Mouse (Mus musculus): ENCODE measurements around the gene Arid4a.

Gene Arid4a

GRCm38 (mm10) chr12:71015363-71016210, at the start of gene Arid4a:
Gene Arid4a (plus strand): TSS chr12:71015990.
- DNase-seq (ENCODE audit: low read depth, low spot score), result peak; percentile 100

GRCm38 (mm10) chr12:70967581-70967980, 48.2 kb upstream of the Arid4a start:
- DNase-seq (ENCODE audit: low read depth, low spot score), result no peak

GRCm38 (mm10) chr12:70968141-70968790, 47.5 kb upstream of the Arid4a start:
- peak; percentile 93 for DNase-seq (ENCODE audit: low read depth, low spot score)

GRCm38 (mm10) chr12:70968791-70969307, 46.9 kb upstream of the Arid4a start:
- peak; percentile 94 for DNase-seq (ENCODE audit: low read depth, low spot score)

- DNase-seq (ENCODE audit: low read depth, low spot score), result peak; percentile 89
These were observed 46.2 kb upstream of the Arid4a start for GRCm38 (mm10) chr12:70969485-70970184.

GRCm38 (mm10) chr12:70973831-70974230, 42.0 kb upstream of the Arid4a start:
- peak; percentile 27 for DNase-seq (ENCODE audit: low read depth, low spot score)

- peak; percentile 98 for DNase-seq (ENCODE audit: low read depth, low spot score)
These were observed 41.1 kb upstream of the Arid4a start, which contains the start of gene Psma3 for GRCm38 (mm10) chr12:70974441-70975266. Gene Psma3 (plus strand): TSS chr12:70974621.

- DNase-seq (ENCODE audit: low read depth, low spot score), result peak; percentile 19
These were observed 40.4 kb upstream of the Arid4a start for GRCm38 (mm10) chr12:70975406-70975805.

- no peak for DNase-seq (ENCODE audit: low read depth, low spot score)
These were observed 39.9 kb upstream of the Arid4a start for GRCm38 (mm10) chr12:70975891-70976290.

- no peak for DNase-seq (ENCODE audit: low read depth, low spot score)
These were observed 37.4 kb upstream of the Arid4a start for GRCm38 (mm10) chr12:70978345-70978744.

GRCm38 (mm10) chr12:70984855-70985550, 30.8 kb upstream of the Arid4a start:
- DNase-seq (ENCODE audit: low read depth, low spot score), result no peak

- DNase-seq (ENCODE audit: low read depth, low spot score), result no peak
These were observed 18.6 kb upstream of the Arid4a start for GRCm38 (mm10) chr12:70997225-70997624.

GRCm38 (mm10) chr12:70999423-70999903, 16.3 kb upstream of the Arid4a start:
- DNase-seq (ENCODE audit: low read depth, low spot score), result peak; percentile 79

GRCm38 (mm10) chr12:71000344-71000743, 15.4 kb upstream of the Arid4a start:
- no peak for DNase-seq (ENCODE audit: low read depth, low spot score)

- DNase-seq (ENCODE audit: low read depth, low spot score), result no peak
These were observed 14.3 kb upstream of the Arid4a start for GRCm38 (mm10) chr12:71001456-71001855.

- DNase-seq (ENCODE audit: low read depth, low spot score), result no peak
These were observed 11.9 kb upstream of the Arid4a start for GRCm38 (mm10) chr12:71003760-71004426.

- DNase-seq (ENCODE audit: low read depth, low spot score), result no peak
These were observed 9.6 kb upstream of the Arid4a start for GRCm38 (mm10) chr12:71006141-71006540.

- DNase-seq (ENCODE audit: low read depth, low spot score), result peak; percentile 68
These were observed 8.9 kb upstream of the Arid4a start for GRCm38 (mm10) chr12:71006901-71007300.

GRCm38 (mm10) chr12:71009769-71010168, 6.0 kb upstream of the Arid4a start:
- DNase-seq (ENCODE audit: low read depth, low spot score), result no peak
